Mouse (Mus musculus): ENCODE results near the gene Atg7.

Gene Atg7

DNA sequence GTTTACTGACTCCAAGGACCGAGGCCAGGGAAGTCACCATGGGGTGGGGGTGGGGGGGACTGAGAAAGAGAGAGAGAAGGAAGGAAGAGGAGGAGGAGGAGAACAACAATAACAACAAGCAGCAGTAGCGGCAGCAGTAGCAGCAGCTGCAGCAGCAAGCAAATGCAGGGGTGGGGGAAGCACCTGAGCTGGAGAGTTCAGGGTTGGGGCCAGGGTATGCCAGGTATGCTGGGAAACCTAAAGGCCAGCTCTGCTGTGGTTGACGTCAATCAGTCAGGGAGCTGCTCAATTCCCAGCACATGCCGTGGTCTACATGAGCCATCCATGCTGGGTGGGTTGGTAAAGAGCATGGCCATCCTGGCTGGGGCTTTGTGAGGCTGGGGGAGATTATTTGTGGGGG, 145.8 kb downstream of the Atg7 start:
- DNase-seq = no peak

GRCm38 (mm10) chr6:114790084-114790483, 147.2 kb downstream of the Atg7 start:
- no peak for DNase-seq

DNA sequence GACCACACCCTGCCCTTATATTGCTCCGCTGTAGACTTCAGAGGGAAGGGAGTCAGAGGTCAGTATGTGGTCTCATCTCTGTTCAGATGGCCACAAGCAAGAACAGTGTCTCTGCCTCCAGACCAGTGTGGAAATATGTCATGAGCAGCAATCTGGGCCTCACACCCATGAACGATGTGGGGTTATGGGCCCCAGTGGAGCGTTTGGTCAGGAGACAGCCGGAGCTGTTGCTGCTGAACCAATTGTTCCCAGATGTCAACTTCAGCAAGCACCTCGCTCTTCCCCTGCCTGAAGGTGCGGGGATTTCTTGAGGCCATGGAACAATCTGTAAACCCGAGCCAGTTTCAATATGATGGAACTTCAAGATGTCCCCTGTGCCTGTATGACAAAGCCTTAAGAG, 148.0 kb downstream of the Atg7 start:
- no peak for DNase-seq

DNA sequence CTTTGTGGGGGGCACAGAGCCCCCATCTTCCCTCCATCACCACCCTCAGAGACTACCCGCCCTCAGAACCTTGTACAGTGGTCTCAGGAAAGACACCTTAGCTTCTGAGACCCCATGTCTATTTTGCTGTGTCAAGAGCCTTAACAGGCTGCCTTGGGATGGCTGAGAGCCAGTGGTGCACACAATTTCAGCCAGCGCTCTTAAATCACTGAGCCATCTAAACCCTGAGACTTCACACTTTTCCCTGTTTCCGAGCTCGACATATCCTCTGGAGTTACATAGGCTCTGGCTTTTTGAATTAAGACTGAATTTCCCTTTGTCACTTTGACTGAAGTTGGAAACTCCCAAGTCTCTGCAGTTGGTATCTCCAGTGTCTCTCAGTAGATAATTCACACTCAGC, 148.9 kb downstream of the Atg7 start:
- DNase-seq = no peak

DNA sequence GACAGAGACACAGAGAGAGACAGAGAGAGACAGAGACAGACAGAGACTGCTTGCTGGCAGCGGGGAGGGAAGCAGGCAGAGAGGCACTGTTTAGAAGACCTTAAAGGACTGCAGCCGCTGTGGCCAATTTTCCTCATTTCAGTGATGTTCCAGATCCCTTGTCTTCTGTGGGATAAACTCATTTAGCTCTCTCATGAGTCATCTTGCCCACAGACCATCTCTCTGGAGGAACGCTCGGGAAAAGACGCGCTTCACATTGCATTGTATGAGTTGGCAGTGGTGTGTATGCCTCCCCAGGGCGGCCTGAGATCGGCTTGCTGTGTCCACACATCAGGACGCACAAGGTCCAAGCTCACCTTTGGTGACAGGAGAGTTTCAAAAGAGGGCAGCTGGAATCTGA, 151.8 kb downstream of the Atg7 start:
- no peak for DNase-seq

- no peak for DNase-seq
Measured at GRCm38 (mm10) chr6:114795706-114796325, 152.9 kb downstream of the Atg7 start.

- DNase-seq = no peak
Measured at GRCm38 (mm10) chr6:114797901-114798300, 155.0 kb downstream of the Atg7 start.

GRCm38 (mm10) chr6:114798715-114799114, 155.8 kb downstream of the Atg7 start:
- DNase-seq = no peak

DNA sequence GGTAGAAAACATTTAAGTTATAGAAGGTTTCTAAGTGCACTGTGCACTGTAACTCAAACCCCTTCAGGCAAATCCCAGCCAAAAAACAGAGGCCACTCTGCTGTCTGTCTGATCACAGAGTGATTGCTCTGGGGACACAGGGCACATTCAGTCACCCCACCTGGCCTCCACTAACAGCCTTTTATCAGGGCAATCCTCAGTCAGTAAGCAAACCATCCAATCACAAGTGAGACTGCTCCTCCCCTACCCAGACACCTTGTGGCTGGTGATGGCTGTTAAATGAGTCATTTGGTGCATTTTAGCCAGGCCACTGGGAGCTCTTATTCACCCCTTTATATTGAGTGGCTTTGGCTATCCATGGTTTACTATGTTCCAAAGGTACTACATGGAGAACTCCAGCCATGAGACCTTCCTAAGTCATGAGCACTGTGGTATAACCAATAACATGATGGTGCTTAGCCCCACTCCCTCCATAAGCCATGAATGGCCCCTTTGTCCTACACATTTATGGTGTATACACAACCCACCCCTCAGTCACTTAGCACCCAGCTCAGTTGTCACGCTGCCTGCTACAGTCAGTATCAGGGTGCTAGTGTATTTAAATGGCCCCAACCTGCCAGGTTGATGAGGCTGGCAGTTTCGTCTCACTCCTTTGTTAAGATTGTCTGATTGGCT, 157.5 kb downstream of the Atg7 start:
- DNase-seq = no peak

DNA sequence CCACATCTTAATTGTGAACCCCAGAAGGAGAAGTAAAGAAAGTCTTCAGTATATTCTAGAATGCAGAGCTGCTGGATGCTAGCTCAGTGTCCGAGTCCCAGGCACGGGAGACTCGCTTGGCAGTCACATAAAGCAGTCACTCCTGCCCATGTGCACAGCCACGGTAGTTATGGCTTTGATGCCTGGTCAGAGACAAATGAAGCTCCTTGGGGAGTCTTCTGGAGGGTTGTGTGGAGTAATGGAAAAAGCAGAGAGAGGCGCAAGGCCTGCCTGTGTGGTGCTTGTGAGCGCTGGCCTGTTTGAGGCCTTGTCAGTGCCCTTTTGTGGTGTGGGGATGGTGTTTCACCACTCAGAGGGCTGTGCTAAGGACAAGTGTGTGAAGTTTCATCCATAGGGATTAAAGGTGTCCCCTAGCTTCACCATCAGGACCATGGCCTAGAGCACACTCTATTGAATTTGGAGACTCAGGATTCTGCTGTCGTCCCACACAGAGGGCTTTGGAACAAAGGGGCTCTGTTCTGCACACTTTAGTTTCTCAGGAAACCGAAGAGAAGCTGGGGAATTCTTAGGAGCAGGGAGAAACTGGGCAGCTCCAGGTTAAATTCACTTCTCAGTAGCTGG, 161.1 kb downstream of the Atg7 start:
- DNase-seq = no peak

DNA sequence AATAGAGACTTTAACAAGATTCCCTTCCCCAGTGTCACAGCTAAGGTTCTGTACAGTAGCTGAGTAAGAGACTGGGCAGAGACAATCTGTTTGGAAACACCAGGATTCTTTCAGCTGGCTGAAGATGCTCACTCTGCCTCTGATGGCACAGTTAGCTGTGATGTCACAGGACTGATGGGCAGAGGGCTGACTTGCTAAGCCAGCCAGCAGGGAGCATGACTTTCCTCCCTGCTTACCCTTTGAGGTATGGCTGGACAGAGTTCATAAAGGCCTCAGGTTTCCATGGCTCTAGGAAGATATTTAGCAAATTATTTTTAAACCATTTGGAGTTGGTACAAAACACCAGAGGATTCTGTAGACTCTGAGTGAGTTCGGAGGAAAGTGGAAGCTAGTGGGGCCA, 162.0 kb downstream of the Atg7 start:
- no peak for DNase-seq

- no peak for DNase-seq
Measured at GRCm38 (mm10) chr6:114805927-114806326, 163.0 kb downstream of the Atg7 start.

DNA sequence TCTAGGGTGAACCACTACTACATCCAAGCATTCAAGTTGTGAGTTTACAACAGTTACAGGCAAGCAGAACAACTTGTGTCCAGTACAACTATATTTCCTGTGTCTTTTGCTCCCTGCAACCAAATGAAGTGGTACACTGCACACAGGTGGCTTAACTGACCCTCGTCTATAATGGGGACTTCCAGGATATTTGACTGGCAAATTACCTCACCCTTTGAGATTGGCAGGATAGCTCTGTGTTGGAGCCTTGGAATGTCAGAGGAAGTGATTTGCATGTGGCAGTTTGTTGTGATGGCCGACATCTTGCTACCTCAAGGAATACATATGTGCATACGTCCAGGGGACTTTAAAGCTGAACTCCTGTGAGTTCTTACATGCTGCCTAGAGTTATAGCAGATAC, 164.6 kb downstream of the Atg7 start:
- DNase-seq = no peak

DNA sequence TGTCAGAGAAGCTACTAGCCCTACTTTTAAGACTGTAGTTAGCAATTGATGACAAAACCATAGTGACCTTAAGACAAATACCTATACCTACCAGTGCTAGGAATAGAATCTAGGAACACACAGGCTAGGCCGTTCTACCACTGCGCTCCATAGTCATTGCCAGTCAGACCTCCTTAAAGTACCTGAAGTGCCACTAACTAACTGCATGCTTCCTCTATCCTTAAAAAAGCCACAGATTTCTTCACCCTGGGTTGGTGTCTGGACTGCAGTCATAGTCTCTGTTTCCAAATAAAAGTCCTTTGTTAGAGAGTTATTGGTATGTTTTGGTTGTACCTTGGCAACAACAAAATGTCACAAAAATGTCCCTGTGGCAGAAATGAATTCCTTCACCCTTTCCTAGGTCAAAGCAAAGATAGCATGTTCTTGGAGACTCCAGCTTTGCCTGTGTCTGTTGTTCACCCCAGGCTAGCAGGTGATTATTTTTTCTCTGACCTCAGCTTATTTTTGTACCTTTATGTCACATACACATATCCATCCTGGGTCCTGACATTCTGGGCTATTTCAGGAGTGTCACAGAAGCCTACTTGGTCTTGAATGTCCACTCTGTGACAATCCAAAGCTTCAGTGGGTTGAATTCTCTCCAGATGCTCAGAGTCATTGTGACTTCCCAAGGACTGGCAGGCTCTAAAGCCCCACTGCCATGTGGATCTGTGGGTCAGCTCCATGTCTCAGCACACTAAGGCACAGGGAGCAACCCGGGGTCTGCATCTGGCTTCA, 165.9 kb downstream of the Atg7 start:
- DNase-seq = no peak

GRCm38 (mm10) chr6:114809431-114809811, 166.5 kb downstream of the Atg7 start:
- peak in 1 of 2 experiments; percentile 36 for DNase-seq

GRCm38 (mm10) chr6:114812322-114812721, 169.4 kb downstream of the Atg7 start:
- DNase-seq = peak; percentile 38 to 42

DNA sequence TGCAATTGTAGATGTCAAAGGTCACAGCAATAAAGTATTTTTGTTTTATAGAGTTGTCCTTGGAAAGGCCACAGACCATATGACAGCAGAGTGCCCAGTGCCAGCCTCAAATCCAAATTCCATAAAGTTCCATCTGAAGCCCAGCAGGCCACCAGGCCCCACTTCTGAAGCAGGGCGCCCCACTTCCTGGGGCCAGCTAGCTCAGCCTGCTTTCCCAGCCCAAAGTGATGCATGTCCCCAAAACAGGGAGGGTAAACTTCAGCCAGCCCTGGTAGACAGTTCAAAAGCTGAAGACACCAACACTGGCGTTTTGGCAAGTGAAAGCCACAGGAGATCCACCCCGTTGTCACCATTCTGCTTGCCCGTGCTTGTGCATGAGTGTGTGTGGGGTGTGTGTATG, 169.9 kb downstream of the Atg7 start:
- DNase-seq = no peak

DNA sequence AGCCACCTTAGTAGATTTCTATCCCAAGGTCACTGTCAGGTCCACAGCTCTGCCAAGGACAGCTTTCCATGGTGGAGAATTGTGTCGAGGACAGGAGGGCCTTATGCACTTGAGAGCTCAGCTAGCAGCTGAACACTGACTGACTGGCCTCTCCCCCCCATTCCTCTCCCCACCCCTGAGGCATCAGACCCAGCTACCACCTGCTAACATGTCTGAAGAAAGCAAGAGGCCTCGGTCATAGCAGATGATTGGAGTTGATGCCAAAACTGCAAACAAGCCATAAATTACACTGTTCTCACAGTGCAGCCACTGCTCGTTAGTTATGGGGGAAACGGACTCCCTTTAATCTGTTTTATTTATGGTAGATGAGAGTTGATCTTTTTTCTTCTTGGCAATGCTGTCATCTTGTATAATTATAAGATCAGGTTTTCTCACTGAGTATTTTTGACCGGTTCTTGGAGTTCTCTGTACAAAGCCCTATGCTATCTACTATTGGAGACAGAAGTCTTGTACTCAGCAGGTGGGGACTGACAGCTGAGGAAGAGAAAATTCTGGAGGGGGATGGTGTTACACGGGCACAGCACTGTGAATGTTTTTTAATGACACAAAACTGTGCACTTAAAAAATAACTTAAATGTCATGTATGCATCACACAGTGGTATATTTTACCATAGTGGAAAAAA, 171.4 kb downstream of the Atg7 start:
- no peak for DNase-seq

DNA sequence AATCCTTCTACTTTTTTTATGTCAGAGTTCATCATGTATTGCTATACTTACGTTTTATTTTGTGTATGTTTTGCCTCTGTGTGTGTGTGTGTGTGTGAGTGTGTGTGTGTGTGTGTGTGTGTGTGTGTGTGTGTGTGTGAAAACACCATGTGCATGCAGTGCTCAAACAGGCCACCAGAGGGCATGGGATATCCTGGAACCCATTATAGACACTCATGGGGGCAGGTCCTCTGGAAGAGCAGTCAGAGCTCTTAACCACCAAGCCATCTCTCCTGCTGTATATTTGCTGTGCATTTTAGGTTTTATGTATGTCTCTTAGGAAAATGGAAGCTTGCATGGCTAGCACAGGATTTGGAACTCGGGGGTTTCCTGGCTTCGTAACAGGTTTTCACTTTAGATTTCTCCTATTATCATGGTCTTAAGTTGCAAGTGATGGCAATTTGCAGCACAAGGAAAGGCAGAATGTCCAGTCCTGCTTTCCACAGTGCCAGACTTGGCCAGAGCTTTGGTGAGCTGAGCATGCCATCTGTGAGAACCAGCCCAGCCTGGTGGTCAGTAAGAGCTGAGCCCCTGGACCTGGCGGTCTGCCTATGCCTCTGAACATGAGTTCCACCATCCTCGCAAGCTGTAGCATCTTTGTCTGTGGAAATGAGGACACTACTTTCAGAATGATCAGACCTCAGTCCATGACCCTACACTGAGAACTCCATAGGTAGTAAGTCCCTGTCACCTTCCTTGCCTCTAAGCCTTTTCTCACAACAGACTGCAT, 172.2 kb downstream of the Atg7 start:
- no peak for DNase-seq

- DNase-seq = peak; percentile 63 to 66
Measured at GRCm38 (mm10) chr6:114817948-114818347, 175.1 kb downstream of the Atg7 start.

GRCm38 (mm10) chr6:114818471-114818870, 175.6 kb downstream of the Atg7 start:
- peak; percentile 60 to 74 for DNase-seq

DNA sequence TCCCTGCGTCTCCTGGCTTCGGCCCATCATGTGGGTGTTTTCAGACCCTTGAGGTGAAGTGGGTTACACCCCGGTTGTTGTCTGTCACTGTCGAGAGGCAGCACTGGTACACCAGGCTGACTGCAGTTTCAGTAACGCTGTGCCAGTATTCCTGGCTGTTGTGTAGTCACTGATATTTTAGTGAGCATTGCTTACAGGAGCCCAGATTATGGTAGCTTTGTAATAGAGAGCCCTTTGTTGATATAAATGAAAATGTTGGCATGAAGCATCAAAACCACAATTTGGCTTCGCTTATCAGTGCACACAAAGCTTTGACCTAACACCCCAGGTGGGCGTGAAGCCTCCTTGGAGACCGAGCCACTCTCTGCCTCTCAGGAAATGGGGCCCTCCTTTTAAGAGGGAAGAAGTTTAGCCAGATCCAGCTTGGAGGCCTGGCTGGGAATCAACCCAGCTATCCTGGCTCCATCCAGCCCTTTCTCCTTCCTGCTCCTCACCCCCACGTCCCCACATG, 177.1 kb downstream of the Atg7 start:
- peak; percentile 48 to 77 for DNase-seq
